Mouse (Mus musculus) CH12.LX (cell line): ENCODE results near the gene Slc6a3.

ENCODE experiments used
- CTCF ChIP-seq, 2 experiments: IDR thresholded peaks in 1 of 2; conservative IDR thresholded peaks in 1 of 2; 2 replicates each; pipeline ENCODE4 v1.5.1; 2011 to 2012; ENCODE audit warnings: low read depth in 2 of 2, low read length in 2 of 2, improper control_type of control experiment in 1 of 2, inconsistent platforms in 1 of 2, mild to moderate bottlenecking in 1 of 2, moderate library complexity in 1 of 2
- ETS1 ChIP-seq: conservative IDR thresholded peaks from 2 replicates; pipeline ENCODE4 v1.6.1; 2012; ENCODE audit warnings: low read depth, mild to moderate bottlenecking, inconsistent platforms, low read length, improper control_type of control experiment, moderate library complexity
- USF1 ChIP-seq: IDR thresholded peaks from 2 replicates; pipeline ENCODE4 v1.6.1; 2014; ENCODE audit warnings: low read depth, mild to moderate bottlenecking, inconsistent platforms, low read length, improper control_type of control experiment

DNA sequence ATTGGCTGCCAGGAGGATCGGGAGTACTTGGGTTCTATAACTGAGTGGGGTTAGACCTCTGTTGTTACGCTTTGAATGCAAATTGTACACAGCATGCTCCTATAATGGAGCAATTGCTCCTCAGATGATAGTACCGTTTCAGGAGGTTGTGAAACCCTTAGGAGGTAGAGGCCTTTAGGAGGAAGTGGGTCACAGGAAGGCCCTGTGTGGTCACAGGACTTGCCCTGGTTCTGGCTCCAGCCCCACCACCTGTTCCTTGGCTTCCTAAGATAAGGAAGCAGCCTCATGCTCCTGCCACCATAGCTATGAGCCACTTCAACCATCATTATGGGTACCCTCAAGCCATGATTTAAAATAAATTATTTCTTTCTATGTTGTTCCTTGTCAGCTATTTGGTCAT lies 54.9 kb downstream of the Slc6a3 start:
- no peak for TF ChIP-seq CTCF (conservative IDR thresholded peaks at IDR 0.05 in 1 of 2, IDR thresholded peaks at IDR 0.05 in 1 of 2; ENCODE audit: low read depth in 2 of 2, low read length in 2 of 2)
- TF ChIP-seq USF1, result no peak
- no peak for TF ChIP-seq ETS1
